Mouse (Mus musculus): Measurements from ENCODE around the gene Zic1.

Zic1 gene

GRCm38 (mm10) chr9:91365664-91366063 is at the start of gene Zic1:
Gene Zic1, minus strand, starts transcription at chr9:91365810.
- DNase-seq, result no peak

GRCm38 (mm10) chr9:91414007-91414661 is 48.5 kb upstream of the Zic1 start:
- DNase-seq, result no peak

GRCm38 (mm10) chr9:91409771-91410170 is 44.2 kb upstream of the Zic1 start:
- DNase-seq, result no peak

GRCm38 (mm10) chr9:91406258-91406763 is 40.7 kb upstream of the Zic1 start:
- DNase-seq, result no peak

- DNase-seq, result no peak
Observed at GRCm38 (mm10) chr9:91405753-91406178, 40.2 kb upstream of the Zic1 start.

GRCm38 (mm10) chr9:91404905-91405752 is 39.5 kb upstream of the Zic1 start:
- DNase-seq, result no peak

- DNase-seq, result no peak
Observed at GRCm38 (mm10) chr9:91404229-91404628, 38.6 kb upstream of the Zic1 start.

GRCm38 (mm10) chr9:91401471-91401870 is 35.9 kb upstream of the Zic1 start:
- no peak for DNase-seq

GRCm38 (mm10) chr9:91400482-91401093 is 35.0 kb upstream of the Zic1 start:
- no peak for DNase-seq

- DNase-seq, result no peak
Observed at GRCm38 (mm10) chr9:91399976-91400375, 34.4 kb upstream of the Zic1 start.

- no peak for DNase-seq
Observed at GRCm38 (mm10) chr9:91395066-91395772, 29.6 kb upstream of the Zic1 start.

- no peak for DNase-seq
Observed at GRCm38 (mm10) chr9:91394211-91394646, 28.6 kb upstream of the Zic1 start.

GRCm38 (mm10) chr9:91393376-91394068 is 27.9 kb upstream of the Zic1 start:
- no peak for DNase-seq

- DNase-seq, result no peak
Observed at GRCm38 (mm10) chr9:91388173-91388572, 22.6 kb upstream of the Zic1 start.

- no peak for DNase-seq
Observed at GRCm38 (mm10) chr9:91387740-91388080, 22.1 kb upstream of the Zic1 start.

- no peak for DNase-seq
Observed at GRCm38 (mm10) chr9:91386891-91387739, 21.5 kb upstream of the Zic1 start.

- DNase-seq, result no peak
Observed at GRCm38 (mm10) chr9:91386502-91386890, 20.9 kb upstream of the Zic1 start.

- no peak for DNase-seq
Observed at GRCm38 (mm10) chr9:91385561-91386430, 20.2 kb upstream of the Zic1 start.

GRCm38 (mm10) chr9:91384693-91385560 is 19.3 kb upstream of the Zic1 start:
- no peak for DNase-seq
